In the genomic region with DNA sequence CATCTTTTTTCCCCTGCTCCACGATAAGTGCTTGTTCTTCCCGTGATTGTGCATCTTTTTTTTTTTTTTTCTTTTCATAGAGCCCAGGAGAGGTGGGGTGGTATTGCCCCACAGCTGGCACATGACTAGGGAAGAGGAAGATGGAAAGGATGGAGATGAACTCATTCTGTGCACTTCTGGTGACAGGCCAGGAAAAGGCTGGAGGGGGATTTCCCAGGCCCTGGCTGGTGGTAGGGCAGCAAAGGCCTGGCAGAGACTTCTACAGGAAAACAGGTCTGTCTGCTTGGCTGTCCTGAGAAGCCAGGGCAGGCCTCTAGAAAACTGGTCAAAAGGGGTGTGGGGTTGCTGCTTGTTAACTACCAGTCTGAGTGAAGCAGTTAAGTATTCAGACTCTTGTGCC, we compare ENCODE assay signal across 9 mouse cellular contexts. TPM values are rescaled to one million over a fixed set of nuclear protein-coding genes. Genes with fewer than 3 reads are reported as not detected.
DNase-seq lines count a peak whose midpoint lies in the region; ATAC-seq and TF ChIP-seq lines count a peak whose summit lies in the region.
"Had no signal": no experiment of that assay in that cellular context is flagged by ENCODE, and none has a peak within 500 bp of the region (broad histone marks: within the 10 kb centered on the region; RNA-seq: fewer than 3 reads in every experiment).

No protein-coding gene starts in this region.

- DNase-seq in gastrocnemius, adult 2 months = peak; percentile 35
- DNase-seq in gastrocnemius, postnatal 4 days (ENCODE audit: low spot score in 2 of 2) = no peak
- DNase-seq in kidney, adult 2 months = peak; percentile 46
- DNase-seq in lung, postnatal 10 days = peak; percentile 63
- DNase-seq in layer of hippocampus, adult 9-10 months (ENCODE audit: low spot score) = no peak

- ATAC-seq in granulocyte monocyte progenitor cell, adult 5-6 weeks (replicated peaks; ENCODE audit: poor library complexity, severe bottlenecking) = peak; percentile 47
- ATAC-seq in inflammation-experienced regulatory T-cells, adult 6 months = no peak

- TF ChIP-seq CTCF in gastrocnemius, adult 2 months (IDR thresholded peaks at IDR 0.05) = no peak
- TF ChIP-seq CTCF in bone marrow macrophage, adult 2 months (IDR thresholded peaks at IDR 0.05; ENCODE audit: low read depth, low read length) = no peak
- TF ChIP-seq CTCF in kidney, adult 2 months (conservative IDR thresholded peaks at IDR 0.05; ENCODE audit: insufficient read depth, insufficient read length, low read depth, low read length) = no peak

- no peak for TF ChIP-seq POLR2A in bone marrow macrophage, adult 2 months (IDR thresholded peaks at IDR 0.05; ENCODE audit: borderline replicate concordance, low read depth, low read length)
- no peak for TF ChIP-seq POLR2A in kidney, adult 2 months (IDR thresholded peaks at IDR 0.05; ENCODE audit: low read depth, low read length)

- H3K4me3 ChIP-seq in gastrocnemius, adult 2 months = peak overlapping the region; percentile 94
- H3K4me3 ChIP-seq in bone marrow macrophage, adult 2 months (ENCODE audit: insufficient read depth, low read length) = peak overlapping the region; percentile 84
- peak overlapping the region; percentile 67; the same call in 1 of the 2 replicates for H3K4me3 ChIP-seq in kidney, adult 2 months (ENCODE audit: insufficient read depth, low read depth, low read length)

- H3K27ac ChIP-seq in gastrocnemius, adult 2 months = peak overlapping the region; percentile 95
- H3K27ac ChIP-seq in bone marrow macrophage, adult 2 months (ENCODE audit: insufficient read depth, low read depth, low read length) = peak overlapping the region; percentile 68
- H3K27ac ChIP-seq in kidney, adult 2 months (ENCODE audit: insufficient read depth, low read depth, low read length) = no peak overlapping the region

- no peaks in the 10 kb centered on the region for H3K27me3 ChIP-seq in kidney, adult 2 months (replicated peaks; ENCODE audit: control insufficient read depth, insufficient read depth, low read length)
- H3K27me3 ChIP-seq: Patski had no signal

- H3K4me1 ChIP-seq in bone marrow macrophage, adult 2 months (ENCODE audit: control insufficient read depth, insufficient read depth, low read length) = peaks cover 22% of the 10 kb centered on the region
- H3K4me1 ChIP-seq in kidney, adult 2 months (ENCODE audit: control insufficient read depth, insufficient read depth, low read length) = no peaks in the 10 kb centered on the region; the same call in 1 of the 2 replicates

- intact Hi-C loops in gastrocnemius, adult 2 months (cut with DNase I) = no loop called here

- WGBS in kidney, adult 2 months = 26% methylated on average over 2 of the region's 2 CpGs

- no peaks in the 10 kb centered on the region for H3K36me3 ChIP-seq in kidney, adult 2 months (ENCODE audit: control insufficient read depth, insufficient read depth, low read length)

RNA-seq across cellular contexts. Expression of gene Znrf1, which starts 2.3 kb away (rescaled TPM):
- 10 to 100 TPM; 58.6 to 69.8 TPM for total RNA-seq in gastrocnemius, adult 2 months (2021)
- 10 to 100 TPM; 69.2 to 70.8 TPM for total RNA-seq in gastrocnemius, postnatal 4 days (2021)
- 88.8 and 97.7 TPM in 2 replicates for polyA plus RNA-seq in bone marrow macrophage, adult 2 months (2012; ENCODE audit: insufficient read depth, insufficient read length, missing spikeins)
- total RNA-seq in granulocyte monocyte progenitor cell, adult 5-6 weeks (2014; fragmentation: Nextera tagmentation) = 84.7 and 119 TPM in 2 replicates
- total RNA-seq in granulocyte monocyte progenitor cell, adult 5-6 weeks (2017) = 63.4 and 75.4 TPM in 2 replicates
- polyA plus RNA-seq in kidney, adult 2 months (2012; rRNA removed) = 38.5 and 39.7 TPM in 2 replicates
- 10 to 100 TPM; 12.4 to 58.2 (median 50.7) TPM for polyA plus RNA-seq in inflammation-experienced regulatory T-cells, adult 6 months (2017; shearing (Covaris generic))

RNA-seq across cellular contexts. Expression of gene Wdr59, which starts 16.3 kb away (rescaled TPM):
- total RNA-seq in gastrocnemius, adult 2 months (2021) = 1 to 10 TPM; 7.9 to 8.2 TPM
- total RNA-seq in gastrocnemius, postnatal 4 days (2021) = 10 to 100 TPM; 13.0 to 13.3 TPM
- 4.8 and 5.7 TPM in 2 replicates for polyA plus RNA-seq in bone marrow macrophage, adult 2 months (2012; ENCODE audit: insufficient read depth, insufficient read length, missing spikeins)
- total RNA-seq in granulocyte monocyte progenitor cell, adult 5-6 weeks (2014; fragmentation: Nextera tagmentation) = 6.7 and 7.7 TPM in 2 replicates
- total RNA-seq in granulocyte monocyte progenitor cell, adult 5-6 weeks (2017) = 4.0 and 5.6 TPM in 2 replicates
- 6.9 and 7.4 TPM in 2 replicates for polyA plus RNA-seq in kidney, adult 2 months (2012; rRNA removed)
- polyA plus RNA-seq in inflammation-experienced regulatory T-cells, adult 6 months (2017; shearing (Covaris generic)) = 1 to 10 TPM; 2.9 to 4.9 (median 4.6) TPM

Comparison
In these comparisons a context has a peak if more than half of its experiments do, and no peak if none do; other contexts are left out.
1. DNase-seq: peak in gastrocnemius, adult 2 months (single experiment), kidney, adult 2 months (single experiment) and lung, postnatal 10 days (single experiment); none in gastrocnemius, postnatal 4 days (0 of 2) and layer of hippocampus, adult 9-10 months (single experiment).
2. Peak in every context shown above with its lines, with median percentiles within 50 percentile points of each other: H3K4me3 ChIP-seq.